Mouse (Mus musculus): ENCODE data around the gene Thra.

DNA sequence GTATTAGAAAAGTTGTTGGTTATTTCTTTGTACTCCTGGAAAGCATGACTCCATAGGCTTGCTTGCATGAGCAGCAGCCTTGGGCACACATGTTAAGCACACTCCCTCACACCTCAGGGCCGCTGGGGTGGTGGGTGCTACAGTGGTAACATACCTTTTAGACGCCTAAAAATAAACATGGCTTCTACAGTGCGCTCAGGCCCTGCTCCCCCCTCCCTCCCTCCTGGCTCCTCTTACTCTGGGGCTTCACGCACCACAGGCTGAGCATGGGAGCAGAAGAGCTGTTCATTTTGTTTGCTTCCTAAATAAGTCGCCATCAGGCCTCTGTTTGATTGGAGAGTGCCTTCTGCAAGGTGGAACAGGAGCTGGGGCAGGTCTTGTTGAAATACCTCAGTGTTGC is 56.9 kb downstream of the Thra start:
- TF ChIP-seq GATA1 (IDR thresholded peaks at IDR 0.05; ENCODE audit: borderline replicate concordance, low read length): no peak
- TF ChIP-seq FLI1 (IDR thresholded peaks at IDR 0.05; ENCODE audit: low read length): no peak
